Mouse (Mus musculus): Measurements from ENCODE around the gene Pmfbp1. TPM values are rescaled to one million over a fixed set of nuclear protein-coding genes. Genes with fewer than 3 reads are reported as not detected.

Pmfbp1 gene
- total RNA-seq, 2 experiments from 2014 or later: not detected

DNA sequence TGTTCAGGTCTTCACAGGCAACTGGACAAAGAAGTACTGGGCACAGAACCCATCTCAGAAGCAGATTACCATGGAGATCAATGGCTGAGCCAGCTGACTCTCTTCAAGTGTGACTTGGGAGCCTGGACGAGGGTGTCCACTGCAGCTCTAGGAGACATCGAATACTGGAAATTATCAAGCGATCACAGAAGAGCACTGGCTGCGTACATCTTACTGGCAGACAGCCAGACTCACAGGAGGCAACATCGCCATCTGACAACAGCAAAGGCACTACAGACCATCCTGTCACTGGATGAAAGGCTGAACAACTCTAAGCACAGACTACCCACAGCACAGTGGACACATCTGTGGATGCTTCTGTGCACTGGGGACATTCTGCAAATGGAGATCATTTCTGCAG, 98.3 kb downstream of the Pmfbp1 start:
- no peak for DNase-seq

Other genes starting within 250 kb of the Pmfbp1 start
- gene Dhx38, start 71.8 kb downstream of the Pmfbp1 start, total RNA-seq (2021): 10 to 100 TPM; 10.7 to 12.3 TPM
- 1 to 10 TPM; 4.3 to 4.6 TPM for gene Txnl4b, start 71.9 kb downstream of the Pmfbp1 start, total RNA-seq (2021)
- 10 to 100 TPM; 12.3 to 26.7 TPM for gene Hp, start 85.1 kb downstream of the Pmfbp1 start, total RNA-seq (2021)
- 10 to 100 TPM; 15.9 to 16.0 TPM for gene Dhodh, start 114.6 kb downstream of the Pmfbp1 start, total RNA-seq (2021)
- under 1 TPM in 1 of 2 experiments, not detected in 1; 0.07 TPM for gene Pkd1l3, start 120.5 kb downstream of the Pmfbp1 start, total RNA-seq (2021)
- gene Ist1, start 199.2 kb downstream of the Pmfbp1 start, total RNA-seq (2021): 10 to 100 TPM; 41.4 to 42.8 TPM
- 1 to 10 TPM; 4.5 to 5.8 TPM for gene Zfp821, start 211.5 kb downstream of the Pmfbp1 start, total RNA-seq (2021)
- 10 to 100 TPM; 21.2 TPM for gene Atxn1l, start 243.7 kb downstream of the Pmfbp1 start, total RNA-seq (2021)

All from heart, adult 18-20 months (tissue).